Mouse (Mus musculus): Measurements from ENCODE around the gene Sf3a1. TPM values are rescaled to one million over a fixed set of nuclear protein-coding genes. Genes with fewer than 3 reads are reported as not detected.

The Sf3a1 gene
- polyA plus RNA-seq, 1 experiment = 35.1 TPM

GRCm38 (mm10) chr11:4216248-4217000 lies 56.3 kb downstream of the Sf3a1 start:
- TF ChIP-seq POLR2A (IDR thresholded peaks at IDR 0.05; ENCODE audit: control insufficient read depth, low read depth, low read length) (peak; percentile 14; the same call in 1 of the 2 replicates), CTCF (IDR thresholded peaks at IDR 0.05; ENCODE audit: control insufficient read depth, insufficient read depth, insufficient replicate concordance, low read depth, low read length) (no peak)
- no peaks in the 10 kb centered on the region; the same call in 1 of the 2 replicates for H3K36me3 ChIP-seq (ENCODE audit: control insufficient read depth, insufficient read depth, low read length)
- H3K27ac ChIP-seq (ENCODE audit: control insufficient read depth, insufficient read depth, low read depth, low read length) = peak overlapping the region; percentile 22; the same call in 1 of the 2 replicates
- no peak overlapping the region for H3K4me3 ChIP-seq (ENCODE audit: control insufficient read depth, low read depth, low read length)
- H3K27me3 ChIP-seq (ENCODE audit: control insufficient read depth, insufficient read depth, low read length) = no peaks in the 10 kb centered on the region
- H3K4me1 ChIP-seq (ENCODE audit: control insufficient read depth, insufficient read depth, low read length) = peaks cover 20% of the 10 kb centered on the region

GRCm38 (mm10) chr11:4217914-4218629 lies 57.9 kb downstream of the Sf3a1 start, which contains the start of gene Castor1:
TSS of gene Castor1 (plus strand) at chr11:4218225.
- H3K4me3 ChIP-seq (ENCODE audit: control insufficient read depth, low read depth, low read length) = peak within 1 kb of the TSS; percentile 83
- no peak for TF ChIP-seq CTCF (IDR thresholded peaks at IDR 0.05; ENCODE audit: control insufficient read depth, insufficient read depth, insufficient replicate concordance, low read depth, low read length)
- TF ChIP-seq POLR2A (IDR thresholded peaks at IDR 0.05; ENCODE audit: control insufficient read depth, low read depth, low read length) = peak; percentile 25; the same call in 1 of the 2 replicates
- H3K4me1 ChIP-seq (ENCODE audit: control insufficient read depth, insufficient read depth, low read length) = peaks cover 20% of the 10 kb centered on the region
- H3K27me3 ChIP-seq (ENCODE audit: control insufficient read depth, insufficient read depth, low read length) = no peaks in the 10 kb centered on the region
- peak within 1 kb of the TSS; percentile 52; the same call in 1 of the 2 replicates for H3K27ac ChIP-seq (ENCODE audit: control insufficient read depth, insufficient read depth, low read depth, low read length)
- H3K36me3 ChIP-seq (ENCODE audit: control insufficient read depth, insufficient read depth, low read length) = no peaks in the 10 kb centered on the region; the same call in 1 of the 2 replicates

GRCm38 (mm10) chr11:4218637-4219036 lies 58.5 kb downstream of the Sf3a1 start:
- Histone ChIP-seq H3K4me3 (ENCODE audit: control insufficient read depth, low read depth, low read length) (peak overlapping the region; percentile 83), H3K27me3 (ENCODE audit: control insufficient read depth, insufficient read depth, low read length) (no peaks in the 10 kb centered on the region), H3K4me1 (ENCODE audit: control insufficient read depth, insufficient read depth, low read length) (peaks cover 18% of the 10 kb centered on the region), H3K36me3 (ENCODE audit: control insufficient read depth, insufficient read depth, low read length) (no peaks in the 10 kb centered on the region), H3K27ac (ENCODE audit: control insufficient read depth, insufficient read depth, low read depth, low read length) (peak overlapping the region; percentile 8; the same call in 1 of the 2 replicates)
- TF ChIP-seq POLR2A (IDR thresholded peaks at IDR 0.05; ENCODE audit: control insufficient read depth, low read depth, low read length) (no peak), CTCF (IDR thresholded peaks at IDR 0.05; ENCODE audit: control insufficient read depth, insufficient read depth, insufficient replicate concordance, low read depth, low read length) (no peak)

DNA sequence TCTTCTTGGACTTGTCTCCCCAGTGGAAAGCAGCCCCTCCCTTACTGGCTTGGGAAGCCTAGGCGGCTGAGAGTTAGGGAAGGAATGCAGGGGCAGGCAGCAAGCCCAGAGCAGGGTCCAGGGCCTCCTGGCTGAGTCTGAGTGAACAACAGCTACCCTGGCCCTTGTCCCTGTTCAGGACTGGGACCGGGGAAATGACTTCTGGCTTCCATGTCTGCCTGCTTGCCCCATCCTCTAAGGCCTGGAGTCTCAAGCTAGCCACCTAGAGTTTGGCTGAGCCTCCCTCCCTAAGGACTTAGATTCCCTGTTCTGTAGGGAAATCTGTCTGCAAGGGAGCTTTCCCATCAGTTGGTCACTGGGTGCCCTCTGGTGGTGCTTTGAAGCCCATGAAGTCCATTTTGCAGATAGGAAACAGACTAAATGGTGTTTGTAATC lies 59.2 kb downstream of the Sf3a1 start:
- Histone ChIP-seq H3K4me3 (ENCODE audit: control insufficient read depth, low read depth, low read length) (no peak overlapping the region), H3K4me1 (ENCODE audit: control insufficient read depth, insufficient read depth, low read length) (peaks cover 18% of the 10 kb centered on the region), H3K27me3 (ENCODE audit: control insufficient read depth, insufficient read depth, low read length) (no peaks in the 10 kb centered on the region), H3K36me3 (ENCODE audit: control insufficient read depth, insufficient read depth, low read length) (no peaks in the 10 kb centered on the region), H3K27ac (ENCODE audit: control insufficient read depth, insufficient read depth, low read depth, low read length) (no peak overlapping the region)
- TF ChIP-seq CTCF (IDR thresholded peaks at IDR 0.05; ENCODE audit: control insufficient read depth, insufficient read depth, insufficient replicate concordance, low read depth, low read length) (peak; percentile 27; the same call in 1 of the 2 replicates), POLR2A (IDR thresholded peaks at IDR 0.05; ENCODE audit: control insufficient read depth, low read depth, low read length) (no peak)

DNA sequence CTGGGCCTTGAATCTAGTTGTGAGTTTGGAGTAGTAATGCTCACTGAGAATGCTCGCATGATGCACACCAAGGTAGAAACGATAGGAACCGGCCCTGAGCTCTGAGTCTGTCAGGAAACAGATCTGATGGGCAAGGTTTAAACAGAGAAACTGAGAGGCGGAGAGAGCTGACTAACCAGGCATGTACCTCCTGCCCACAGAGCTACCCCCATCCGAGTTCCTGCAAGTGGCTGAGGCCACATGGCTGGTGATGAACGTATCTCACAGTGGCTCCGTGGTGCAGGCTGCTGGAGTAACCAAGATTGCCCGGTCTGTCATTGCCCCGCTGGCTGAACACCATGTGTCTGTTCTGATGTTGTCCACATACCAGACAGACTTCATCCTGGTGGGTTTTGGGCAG lies 59.8 kb downstream of the Sf3a1 start:
- H3K36me3 ChIP-seq (ENCODE audit: control insufficient read depth, insufficient read depth, low read length) = no peaks in the 10 kb centered on the region
- no peak overlapping the region for H3K27ac ChIP-seq (ENCODE audit: control insufficient read depth, insufficient read depth, low read depth, low read length)
- peaks cover 18% of the 10 kb centered on the region for H3K4me1 ChIP-seq (ENCODE audit: control insufficient read depth, insufficient read depth, low read length)
- no peaks in the 10 kb centered on the region for H3K27me3 ChIP-seq (ENCODE audit: control insufficient read depth, insufficient read depth, low read length)
- TF ChIP-seq POLR2A (IDR thresholded peaks at IDR 0.05; ENCODE audit: control insufficient read depth, low read depth, low read length) (no peak), CTCF (IDR thresholded peaks at IDR 0.05; ENCODE audit: control insufficient read depth, insufficient read depth, insufficient replicate concordance, low read depth, low read length) (no peak)
- H3K4me3 ChIP-seq (ENCODE audit: control insufficient read depth, low read depth, low read length) = no peak overlapping the region

DNA sequence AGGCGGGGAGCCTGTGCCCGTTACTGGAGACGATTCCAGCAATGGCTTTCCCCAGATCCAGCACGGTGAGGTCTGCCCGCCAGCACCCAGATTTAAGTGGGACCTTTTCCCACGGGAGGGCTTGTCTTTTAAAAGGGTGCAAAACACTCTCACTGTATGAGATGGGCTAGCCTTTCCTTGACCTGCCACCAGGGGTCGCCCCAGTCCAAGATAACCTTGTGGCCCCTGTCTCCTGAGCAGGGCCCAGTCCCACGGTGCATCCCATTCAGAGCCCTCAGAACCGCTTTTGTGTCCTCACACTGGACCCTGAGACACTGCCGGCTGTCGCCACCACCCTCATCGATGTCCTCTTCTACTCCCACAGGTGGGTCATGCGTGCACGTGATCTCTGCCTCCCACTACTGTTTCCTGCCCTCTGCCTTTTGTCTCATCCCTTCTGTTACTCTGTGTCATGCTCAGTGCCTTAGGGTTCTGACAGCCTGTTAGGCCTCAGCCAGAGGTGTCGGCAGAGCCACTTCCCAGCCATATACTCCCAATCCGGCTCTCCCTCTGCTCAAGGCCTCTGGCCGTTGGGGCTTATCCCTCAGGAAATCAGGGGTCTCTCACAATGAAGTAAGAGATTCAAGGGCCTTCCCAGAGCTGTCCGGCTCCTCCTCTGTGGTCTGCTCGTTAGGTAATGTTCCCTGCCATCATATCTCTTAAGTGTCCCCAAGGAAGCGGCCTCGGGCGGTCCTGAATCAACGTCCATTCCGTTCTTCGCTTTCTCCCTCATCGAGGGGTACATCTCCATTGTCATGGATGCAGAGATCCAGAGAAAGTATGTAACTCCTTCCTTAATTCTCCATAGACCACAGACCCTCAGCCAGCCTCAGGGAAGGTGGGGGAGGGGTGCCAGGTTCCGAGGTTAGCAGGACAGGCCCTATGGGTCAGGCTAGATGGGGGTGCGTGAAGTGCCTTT lies 60.6 kb downstream of the Sf3a1 start:
- Histone ChIP-seq H3K4me1 (ENCODE audit: control insufficient read depth, insufficient read depth, low read length) (peaks cover 18% of the 10 kb centered on the region), H3K27me3 (ENCODE audit: control insufficient read depth, insufficient read depth, low read length) (no peaks in the 10 kb centered on the region), H3K27ac (ENCODE audit: control insufficient read depth, insufficient read depth, low read depth, low read length) (no peak overlapping the region), H3K4me3 (ENCODE audit: control insufficient read depth, low read depth, low read length) (peak overlapping the region; percentile 12; the same call in 1 of the 2 replicates), H3K36me3 (ENCODE audit: control insufficient read depth, insufficient read depth, low read length) (no peaks in the 10 kb centered on the region)
- TF ChIP-seq CTCF (IDR thresholded peaks at IDR 0.05; ENCODE audit: control insufficient read depth, insufficient read depth, insufficient replicate concordance, low read depth, low read length) (peak; percentile 92), POLR2A (IDR thresholded peaks at IDR 0.05; ENCODE audit: control insufficient read depth, low read depth, low read length) (no peak)

Measured in testis, adult 2 months (tissue).